Mouse (Mus musculus) liver, embryonic 12.5 days (tissue): Measurements from ENCODE around the gene Usp7. TPM values are rescaled to one million over a fixed set of nuclear protein-coding genes. Genes with fewer than 3 reads are reported as not detected.

ENCODE experiments used
- ATAC-seq: fragments of 200-750 bp; cut with Nextera tagmentation; 2 replicates; pipeline ENCODE4 v1.8.0; 2017; ENCODE audit warnings: moderate number of reproducible peaks, mild to moderate bottlenecking, moderate library complexity
- H3K27ac ChIP-seq: fragments of 300-500 bp; sonication (generic); 2 replicates; pipeline ENCODE4 v1.5.1; 2016; ENCODE audit warnings: mild to moderate bottlenecking
- H3K27me3 ChIP-seq: fragments of 300-500 bp; sonication (generic); replicated peaks from 2 replicates; pipeline ENCODE4 v1.6.1; 2016; ENCODE audit warnings: mild to moderate bottlenecking, moderate library complexity
- H3K36me3 ChIP-seq: fragments of 300-500 bp; sonication (generic); 2 replicates; pipeline ENCODE4 v1.6.1; 2016; ENCODE audit warnings: mild to moderate bottlenecking, moderate library complexity
- H3K4me1 ChIP-seq: fragments of 300-500 bp; sonication (generic); 2 replicates; pipeline ENCODE4 v1.6.1; 2016
- H3K4me2 ChIP-seq: fragments of 300-500 bp; sonication (generic); 2 replicates; pipeline ENCODE4 v1.6.1; 2016; ENCODE audit warnings: mild to moderate bottlenecking, moderate library complexity
- H3K4me3 ChIP-seq: fragments of 300-500 bp; sonication (generic); 2 replicates; pipeline ENCODE4 v1.5.1; 2016; ENCODE audit warnings: mild to moderate bottlenecking, moderate library complexity
- H3K9ac ChIP-seq: fragments of 300-500 bp; sonication (generic); 2 replicates; pipeline ENCODE4 v1.6.1; 2016; ENCODE audit warnings: mild to moderate bottlenecking, moderate library complexity
- H3K9me3 ChIP-seq: fragments of 300-500 bp; sonication (generic); replicated peaks from 2 replicates; pipeline ENCODE4 v1.6.1; 2016; ENCODE audit warnings: mild to moderate bottlenecking, moderate library complexity
- WGBS: fragments of 180-500 bp; shearing (Covaris S2); methylation state at CpG from one replicate; pipeline ENCODE4 v1.1.7; 2016; ENCODE audit not compliant: insufficient replicate concordance; 5-methylcytosine and 5-hydroxymethylcytosine counted together
- polyA plus RNA-seq: library from polyadenylated mRNA; unstranded; fragments of >200 nt; fragmentation: Nextera tagmentation; extraction: Ambion mirVana; gene quantifications from 2 replicates; pipeline ENCODE4 v1.2.1, GENCODE M21; 2016

The Usp7 gene
- polyA plus RNA-seq, 1 experiment from 2014 or later = 32.9 TPM

DNA sequence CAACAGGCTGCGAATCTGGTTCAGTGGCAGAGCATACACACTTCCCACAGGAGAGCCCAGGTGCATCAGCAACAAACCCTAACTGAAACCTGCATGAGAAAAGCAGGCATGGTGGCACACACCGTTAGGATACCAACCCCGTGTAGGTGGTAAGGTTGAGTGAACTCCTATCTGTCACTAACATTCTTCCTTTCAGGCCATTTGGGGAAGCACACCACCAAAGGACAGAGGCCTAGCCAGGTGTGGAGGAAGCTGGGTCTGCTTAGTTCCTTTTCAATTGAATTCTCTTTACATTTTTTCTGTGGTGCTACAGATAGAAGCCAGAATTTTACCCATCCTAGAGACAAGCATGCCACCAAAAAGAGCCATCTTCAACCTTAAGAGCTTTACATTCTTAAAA is 44.3 kb downstream of the Usp7 start:
- peak overlapping the region; percentile 51 for H3K9ac ChIP-seq
- H3K4me3 ChIP-seq = no peak overlapping the region
- peak overlapping the region; percentile 45 for H3K4me2 ChIP-seq
- no peak for ATAC-seq
- peaks cover 97% of the 10 kb centered on the region for H3K4me1 ChIP-seq
- WGBS = 40% methylated on average over 3 of the region's 3 CpGs
- no peaks in the 10 kb centered on the region for H3K9me3 ChIP-seq
- H3K36me3 ChIP-seq = no peaks in the 10 kb centered on the region
- H3K27ac ChIP-seq = peak overlapping the region; percentile 89
- no peaks in the 10 kb centered on the region for H3K27me3 ChIP-seq

DNA sequence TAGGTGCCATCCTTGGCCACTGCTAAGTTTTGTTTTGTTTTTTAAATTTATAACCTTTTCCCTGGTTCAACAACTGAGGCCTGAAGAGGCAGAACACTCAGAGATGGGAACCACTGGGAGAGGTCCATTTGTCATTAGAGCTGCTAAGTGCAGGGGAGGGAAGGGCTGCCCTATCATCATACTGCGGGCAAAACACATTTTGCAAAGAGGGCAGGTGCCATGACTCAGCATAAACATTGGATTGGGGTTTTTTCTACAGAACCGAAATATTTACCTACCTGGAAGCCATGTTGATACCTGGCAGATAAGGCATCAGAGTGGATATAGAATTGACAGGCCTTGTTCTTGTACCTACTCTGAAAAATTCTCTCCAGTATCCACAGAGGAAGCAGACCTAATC is 45.6 kb downstream of the Usp7 start:
- Histone ChIP-seq H3K9ac (peak overlapping the region; percentile 66; the same call in 1 of the 2 replicates), H3K27ac (peak overlapping the region; percentile 89), H3K4me2 (peak overlapping the region; percentile 43), H3K27me3 (no peaks in the 10 kb centered on the region), H3K4me3 (no peak overlapping the region), H3K9me3 (no peaks in the 10 kb centered on the region), H3K4me1 (peaks cover 93% of the 10 kb centered on the region), H3K36me3 (no peaks in the 10 kb centered on the region)
- ATAC-seq = peak; percentile 80
- 19% methylated on average over 2 of the region's 2 CpGs for WGBS

DNA sequence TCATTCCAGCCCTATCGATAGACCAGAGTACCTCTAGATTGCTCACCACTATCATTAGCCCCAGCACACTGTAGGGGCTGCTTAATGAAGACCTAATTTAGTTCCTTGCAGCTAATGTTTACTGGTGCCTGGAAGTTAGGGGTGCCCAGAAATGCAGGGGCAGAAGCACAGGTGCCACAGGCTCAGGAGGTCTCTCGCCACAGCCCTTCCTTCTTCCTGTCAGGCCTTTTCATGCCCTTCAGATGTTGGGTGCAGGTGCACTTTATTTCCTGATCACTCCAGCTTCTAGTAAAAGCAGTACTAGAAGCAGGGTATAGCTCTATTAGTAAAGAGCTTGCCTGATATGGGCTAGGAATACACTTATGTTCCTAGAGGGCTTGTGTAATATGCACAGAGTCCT is 46.4 kb downstream of the Usp7 start:
- Histone ChIP-seq H3K27me3 (no peaks in the 10 kb centered on the region), H3K9me3 (no peaks in the 10 kb centered on the region), H3K27ac (peak overlapping the region; percentile 89), H3K9ac (peak overlapping the region; percentile 66; the same call in 1 of the 2 replicates), H3K4me1 (peaks cover 93% of the 10 kb centered on the region), H3K36me3 (no peaks in the 10 kb centered on the region), H3K4me2 (peak overlapping the region; percentile 43; the same call in 1 of the 2 replicates), H3K4me3 (no peak overlapping the region)
- 87% methylated on average over 2 of the region's 2 CpGs for WGBS
- ATAC-seq = no peak

DNA sequence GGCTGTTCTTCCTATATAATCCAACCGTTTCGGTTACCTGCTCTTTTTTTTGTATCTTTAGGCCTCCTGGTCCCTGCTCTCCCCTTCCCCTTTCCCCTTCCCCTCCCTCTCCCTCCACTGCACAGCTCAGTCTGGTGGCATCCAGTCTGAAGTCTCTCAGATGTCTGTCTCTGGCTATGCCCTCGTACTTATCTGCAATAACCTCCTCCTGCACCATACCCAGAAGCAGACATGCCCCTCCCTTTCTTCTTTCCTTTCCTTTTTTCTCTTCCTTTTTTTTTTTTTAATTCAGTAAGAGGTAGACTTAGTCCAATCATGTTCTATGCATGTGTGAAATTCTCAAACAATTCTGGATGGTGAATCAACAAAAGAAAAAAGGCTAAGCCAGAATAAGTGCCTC is 48.1 kb downstream of the Usp7 start:
- Histone ChIP-seq H3K9ac (peak overlapping the region; percentile 42), H3K4me3 (no peak overlapping the region), H3K27me3 (no peaks in the 10 kb centered on the region), H3K4me2 (peak overlapping the region; percentile 16), H3K27ac (peak overlapping the region; percentile 77), H3K4me1 (peaks cover 86% of the 10 kb centered on the region), H3K36me3 (no peaks in the 10 kb centered on the region), H3K9me3 (no peaks in the 10 kb centered on the region)
- peak; percentile 74 for ATAC-seq
- WGBS = 51% methylated on average over 3 of the region's 3 CpGs

DNA sequence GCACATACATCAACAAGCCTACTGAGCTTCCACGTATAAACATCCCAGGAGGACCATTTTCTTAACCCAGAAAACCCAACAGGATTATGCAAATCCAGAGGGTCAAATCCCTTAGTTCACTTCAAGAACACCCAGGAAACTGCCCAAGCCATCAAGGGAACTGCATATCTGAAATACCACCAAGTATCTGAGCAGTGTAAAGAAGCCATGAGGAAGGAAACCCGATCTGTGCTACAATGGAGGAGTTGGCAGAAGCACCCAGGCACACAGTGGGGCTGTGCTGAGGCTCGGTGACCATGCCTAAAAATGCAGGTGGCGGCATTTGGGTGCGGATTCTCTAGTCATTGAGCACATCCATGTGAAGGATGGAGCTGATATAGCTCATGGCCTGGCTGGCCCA is 50.4 kb downstream of the Usp7 start:
- H3K27ac ChIP-seq = peak overlapping the region; percentile 59
- H3K4me2 ChIP-seq = no peak overlapping the region
- no peak for ATAC-seq
- H3K9me3 ChIP-seq = no peaks in the 10 kb centered on the region
- peaks cover 64% of the 10 kb centered on the region for H3K4me1 ChIP-seq
- no peaks in the 10 kb centered on the region for H3K27me3 ChIP-seq
- 78% methylated on average over 5 of the region's 5 CpGs for WGBS
- H3K9ac ChIP-seq = no peak overlapping the region
- H3K36me3 ChIP-seq = 0 out of 2 replicates have a peak, but pooled peaks cover 3% of the 10 kb centered on the region
- no peak overlapping the region for H3K4me3 ChIP-seq

DNA sequence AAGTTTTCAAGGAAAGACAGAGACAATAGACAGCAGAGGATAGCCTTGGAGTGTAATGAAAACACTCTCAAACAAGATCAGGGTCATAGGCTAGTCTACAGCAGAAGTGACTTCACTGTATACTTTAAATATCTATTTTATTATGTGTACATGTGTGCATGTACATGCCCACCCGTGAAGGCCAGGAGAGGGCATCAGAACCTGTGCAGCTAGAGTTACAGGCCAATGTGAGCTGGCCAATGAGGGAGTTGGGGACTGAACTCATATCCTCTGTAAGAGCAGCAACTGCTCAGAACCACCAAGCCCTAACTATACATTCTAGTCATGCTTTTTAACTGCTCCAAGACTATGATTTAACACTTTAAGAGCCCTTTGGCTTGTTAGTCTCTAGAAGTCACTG is 51.0 kb downstream of the Usp7 start:
- Histone ChIP-seq H3K4me1 (peaks cover 60% of the 10 kb centered on the region), H3K4me3 (no peak overlapping the region), H3K27me3 (no peaks in the 10 kb centered on the region), H3K9ac (no peak overlapping the region), H3K36me3 (0 out of 2 replicates have a peak, but pooled peaks cover 3% of the 10 kb centered on the region), H3K9me3 (no peaks in the 10 kb centered on the region), H3K27ac (peak overlapping the region; percentile 59), H3K4me2 (no peak overlapping the region)
- ATAC-seq = no peak
- 59% methylated on average over 1 of the region's 1 CpGs for WGBS

DNA sequence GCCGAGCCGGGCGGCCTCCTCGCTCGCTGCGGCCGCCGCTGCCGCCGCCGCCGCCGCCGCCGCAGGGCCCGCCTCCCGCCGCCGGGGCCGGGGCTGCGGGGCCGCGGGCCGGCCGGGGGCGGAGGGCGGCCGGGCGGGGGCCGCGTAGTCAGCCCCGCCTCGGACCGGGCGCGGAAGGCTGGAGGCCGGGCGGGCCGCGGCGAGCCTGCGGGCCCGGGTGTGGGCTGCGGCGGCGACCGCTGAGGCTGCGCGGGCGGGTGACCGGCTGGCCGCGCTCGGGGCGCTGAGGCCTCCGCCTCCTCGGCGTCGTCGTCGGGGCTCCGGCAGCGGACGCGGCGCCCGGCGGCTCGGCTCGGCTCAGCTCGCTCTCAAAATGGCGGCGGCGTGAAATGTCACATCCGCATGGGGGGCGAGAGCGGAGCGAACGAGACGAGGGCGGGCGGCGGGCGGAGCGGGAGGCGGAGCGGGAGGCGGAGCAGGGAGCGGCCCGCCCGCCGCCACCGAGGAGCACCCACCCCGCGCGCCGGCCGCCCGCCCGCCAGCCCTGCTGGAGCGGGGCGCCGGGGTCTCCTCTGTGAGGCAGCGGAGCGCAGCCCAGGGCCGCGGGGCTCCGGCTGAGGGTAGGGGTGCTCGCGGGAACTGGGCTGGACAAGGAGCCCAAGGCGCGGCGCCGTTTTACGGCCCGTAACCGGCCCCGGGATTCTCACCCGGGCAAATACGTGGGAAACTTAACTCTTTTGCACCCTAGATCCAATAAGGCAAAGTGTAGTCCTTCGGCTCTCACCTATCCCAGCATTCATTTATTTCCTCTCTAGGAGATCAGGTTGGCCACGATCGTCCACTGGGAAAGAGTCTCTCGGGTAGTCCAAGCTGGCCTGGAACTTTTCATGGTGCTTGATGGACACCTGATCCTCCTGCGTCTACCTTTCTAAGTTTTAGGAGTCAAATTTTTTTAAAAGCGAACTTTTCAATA is 53.3 kb downstream of the Usp7 start:
- peak overlapping the region; percentile 82 for H3K4me2 ChIP-seq
- H3K4me3 ChIP-seq = peak overlapping the region; percentile 100
- H3K4me1 ChIP-seq = peaks cover 60% of the 10 kb centered on the region
- no peaks in the 10 kb centered on the region for H3K27me3 ChIP-seq
- peak overlapping the region; percentile 100 for H3K9ac ChIP-seq
- peaks cover 25% of the 10 kb centered on the region for H3K36me3 ChIP-seq
- no peaks in the 10 kb centered on the region for H3K9me3 ChIP-seq
- H3K27ac ChIP-seq = peak overlapping the region; percentile 98
- ATAC-seq = peak; percentile 89
- WGBS = 1% methylated on average over 69 of the region's 126 CpGs

DNA sequence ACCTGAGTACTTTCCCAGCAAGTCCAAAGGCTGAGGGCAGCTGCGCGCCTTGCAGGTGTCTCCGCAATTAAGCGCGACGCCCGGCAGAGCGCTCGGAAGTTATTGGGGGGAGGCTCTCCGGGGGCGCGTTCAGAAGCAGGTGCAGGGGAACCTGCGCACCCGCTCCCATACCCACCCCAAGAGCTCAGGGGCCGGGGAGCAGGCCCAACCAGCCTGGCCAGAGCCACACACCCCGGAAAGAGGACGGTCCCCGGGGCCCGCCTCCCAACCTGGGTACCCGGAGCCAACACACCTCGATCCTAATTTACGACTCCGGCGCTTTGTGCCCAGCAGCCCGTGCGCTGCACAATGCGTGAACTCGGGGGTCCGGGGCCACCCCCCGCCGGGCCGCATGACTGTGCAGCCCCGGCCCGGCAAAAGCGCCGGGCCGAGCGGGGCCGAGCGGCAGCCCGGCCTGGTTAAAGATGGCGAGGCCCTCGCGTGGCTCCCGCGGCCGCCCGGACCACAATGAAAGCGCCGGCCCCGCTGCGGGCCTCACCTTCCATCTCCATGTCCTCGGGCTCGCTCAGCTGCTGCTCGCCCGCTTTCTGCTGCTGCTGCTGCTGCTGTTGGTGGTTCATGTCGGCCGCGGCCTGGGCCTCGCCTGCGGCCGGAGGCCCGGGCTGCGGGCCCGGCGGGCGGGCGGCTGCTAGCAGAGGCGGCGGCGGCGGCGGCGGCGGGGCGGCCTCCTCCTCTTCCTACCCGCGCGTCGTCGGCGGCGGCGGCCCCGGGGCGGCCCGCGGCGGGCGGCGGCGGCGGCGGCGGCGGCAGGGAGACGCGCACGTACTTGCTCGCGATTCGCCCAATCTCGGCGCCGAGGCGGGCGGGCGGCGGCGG is 54.2 kb downstream of the Usp7 start:
- peak; percentile 6 for ATAC-seq
- Histone ChIP-seq H3K4me3 (peak overlapping the region; percentile 100), H3K27me3 (no peaks in the 10 kb centered on the region), H3K27ac (peak overlapping the region; percentile 98), H3K9me3 (no peaks in the 10 kb centered on the region), H3K4me1 (peaks cover 60% of the 10 kb centered on the region), H3K9ac (peak overlapping the region; percentile 100), H3K4me2 (peak overlapping the region; percentile 91), H3K36me3 (peaks cover 35% of the 10 kb centered on the region)
- WGBS = under 1% methylated on average over 73 of the region's 110 CpGs

DNA sequence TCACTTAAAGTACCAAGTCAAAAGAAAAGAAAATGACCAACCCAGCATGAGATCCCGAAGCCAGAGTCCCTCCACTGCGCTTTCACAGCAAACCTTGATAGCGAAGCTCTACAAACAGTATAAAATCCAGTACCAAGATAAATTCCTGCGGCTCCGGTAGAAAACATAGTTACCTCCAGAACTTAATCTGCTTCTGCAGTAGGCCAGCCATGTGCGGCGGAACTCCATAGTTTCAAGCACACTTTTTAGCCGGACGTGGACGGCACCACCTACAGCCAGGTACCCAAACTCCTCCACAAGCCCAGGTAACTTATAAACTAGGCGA is 54.8 kb downstream of the Usp7 start:
- Histone ChIP-seq H3K4me2 (peak overlapping the region; percentile 91), H3K27ac (peak overlapping the region; percentile 98), H3K27me3 (no peaks in the 10 kb centered on the region), H3K4me1 (peaks cover 60% of the 10 kb centered on the region), H3K36me3 (peaks cover 39% of the 10 kb centered on the region), H3K9ac (peak overlapping the region; percentile 100), H3K4me3 (peak overlapping the region; percentile 100), H3K9me3 (no peaks in the 10 kb centered on the region)
- under 1% methylated on average over 11 of the region's 11 CpGs for WGBS
- no peak for ATAC-seq

DNA sequence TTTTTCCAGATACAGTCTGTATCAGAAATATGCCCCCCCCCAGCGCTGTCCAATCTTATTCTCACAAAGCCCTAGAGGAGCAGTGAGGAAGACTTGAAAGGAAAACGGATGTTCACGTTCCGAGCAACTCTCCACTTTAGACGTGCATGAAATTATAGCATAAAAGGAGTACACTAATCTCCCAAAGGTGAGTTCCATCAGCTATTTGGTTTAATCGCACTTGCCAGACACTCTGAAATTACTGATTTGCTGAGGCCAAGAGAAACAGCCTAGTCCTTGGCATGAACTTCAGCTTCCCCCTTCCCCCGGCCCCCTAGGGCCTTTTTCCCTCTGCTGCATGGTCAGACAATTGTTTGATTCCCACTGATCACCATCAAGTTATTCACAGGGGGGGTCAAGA is 55.4 kb downstream of the Usp7 start:
- peaks cover 62% of the 10 kb centered on the region for H3K4me1 ChIP-seq
- 4% methylated on average over 7 of the region's 7 CpGs for WGBS
- no peaks in the 10 kb centered on the region for H3K9me3 ChIP-seq
- H3K36me3 ChIP-seq = peaks cover 44% of the 10 kb centered on the region
- ATAC-seq = no peak
- peak overlapping the region; percentile 100 for H3K4me3 ChIP-seq
- H3K27ac ChIP-seq = peak overlapping the region; percentile 98
- peak overlapping the region; percentile 100 for H3K9ac ChIP-seq
- no peaks in the 10 kb centered on the region for H3K27me3 ChIP-seq
- H3K4me2 ChIP-seq = peak overlapping the region; percentile 91

DNA sequence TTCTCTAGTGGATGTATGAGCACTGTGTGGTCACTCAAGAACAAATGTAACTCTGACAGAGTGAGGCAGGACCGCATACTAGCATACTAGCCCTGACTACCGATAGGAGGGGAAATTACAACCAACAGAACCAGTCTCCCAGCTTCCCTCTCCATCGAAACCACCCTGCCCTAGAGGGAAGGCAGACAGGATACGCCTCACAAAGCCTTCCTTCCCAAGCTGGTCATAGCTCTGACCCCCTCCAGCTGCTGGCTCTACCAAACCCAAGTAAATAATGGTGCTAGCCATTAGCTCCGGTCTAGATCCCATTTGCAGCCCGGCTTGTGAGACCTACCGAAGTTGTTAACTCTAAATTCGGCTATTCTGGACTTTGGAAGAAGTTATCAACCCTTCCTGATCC is 56.1 kb downstream of the Usp7 start:
- Histone ChIP-seq H3K36me3 (peaks cover 51% of the 10 kb centered on the region), H3K27ac (peak overlapping the region; percentile 98), H3K4me1 (peaks cover 62% of the 10 kb centered on the region), H3K4me2 (peak overlapping the region; percentile 91), H3K4me3 (peak overlapping the region; percentile 100), H3K9ac (peak overlapping the region; percentile 100), H3K9me3 (no peaks in the 10 kb centered on the region), H3K27me3 (no peaks in the 10 kb centered on the region)
- ATAC-seq = no peak
- WGBS = 9% methylated on average over 8 of the region's 8 CpGs

DNA sequence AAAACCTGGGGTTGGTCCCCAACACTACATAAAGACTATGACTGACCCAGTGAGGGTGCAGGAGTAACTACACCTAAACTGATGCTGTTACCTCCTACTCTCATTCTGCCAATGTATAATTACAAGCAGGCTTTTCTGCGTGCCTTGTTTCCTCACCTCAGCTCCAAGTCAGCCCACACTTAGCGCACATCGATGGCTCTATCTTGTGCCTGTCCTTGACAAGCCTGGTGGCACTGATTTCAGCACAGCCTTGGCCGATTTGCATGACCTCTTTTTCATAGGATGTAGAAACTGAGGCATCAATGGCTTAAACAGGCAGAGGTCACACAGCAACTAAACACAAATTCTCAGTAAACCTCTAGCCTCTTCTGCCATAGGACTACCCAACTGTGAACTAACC is 57.4 kb downstream of the Usp7 start:
- 60% methylated on average over 4 of the region's 4 CpGs for WGBS
- H3K36me3 ChIP-seq = peaks cover 60% of the 10 kb centered on the region
- peaks cover 70% of the 10 kb centered on the region for H3K4me1 ChIP-seq
- H3K27me3 ChIP-seq = no peaks in the 10 kb centered on the region
- peak overlapping the region; percentile 100 for H3K9ac ChIP-seq
- H3K4me2 ChIP-seq = peak overlapping the region; percentile 91
- H3K27ac ChIP-seq = peak overlapping the region; percentile 98
- no peak for ATAC-seq
- no peaks in the 10 kb centered on the region for H3K9me3 ChIP-seq
- peak overlapping the region; percentile 100 for H3K4me3 ChIP-seq
